In the genomic region with DNA sequence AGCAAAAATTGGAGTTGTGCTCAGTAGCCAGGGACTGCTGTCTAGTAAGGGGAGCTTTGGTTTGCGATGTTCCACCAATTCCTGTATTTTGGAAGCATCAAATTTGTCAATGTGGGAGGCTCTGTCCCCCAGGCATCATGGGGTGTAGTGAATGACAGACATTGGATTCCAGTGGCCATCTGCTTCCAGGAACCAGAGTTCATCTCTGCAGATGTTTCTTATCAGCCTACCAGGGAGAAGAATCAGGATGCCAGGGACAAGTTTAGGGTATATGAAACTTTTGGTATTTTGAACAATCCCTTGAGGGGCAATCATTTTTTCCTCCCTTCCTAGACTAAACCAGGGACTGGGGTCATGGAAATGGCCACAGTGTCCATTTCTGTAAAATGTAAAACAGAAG, we compare ENCODE assay signal across 23 mouse cellular contexts.
"Had no signal": no experiment of that assay in that cellular context is flagged by ENCODE, and none has a peak within 500 bp of the region (broad histone marks: within the 10 kb centered on the region; RNA-seq: fewer than 3 reads in every experiment).

No protein-coding gene starts in this region.

- H3K4me2 ChIP-seq: heart, embryonic 11.5 days; heart, embryonic 13.5 days; heart, embryonic 15.5 days; hindbrain, embryonic 13.5 days; hindbrain, embryonic 15.5 days; limb, embryonic 13.5 days; limb, embryonic 15.5 days had no signal

- H3K4me1 ChIP-seq: limb, embryonic 13.5 days had no signal

- H3K9me3 ChIP-seq: heart, embryonic 13.5 days; heart, embryonic 15.5 days; hindbrain, embryonic 13.5 days; hindbrain, embryonic 15.5 days; limb, embryonic 13.5 days; limb, embryonic 15.5 days had no signal

- H3K27me3 ChIP-seq: heart, embryonic 13.5 days; heart, embryonic 15.5 days; hindbrain, embryonic 13.5 days; hindbrain, embryonic 15.5 days; limb, embryonic 13.5 days; limb, embryonic 15.5 days had no signal

- H3K9ac ChIP-seq: forebrain, postnatal 0 days; heart, embryonic 13.5 days; heart, embryonic 15.5 days; hindbrain, embryonic 13.5 days; hindbrain, embryonic 15.5 days; limb, embryonic 13.5 days; limb, embryonic 15.5 days had no signal

- H3K4me3 ChIP-seq: heart, adult 2 months; heart, embryonic 13.5 days; heart, embryonic 15.5 days; hindbrain, embryonic 13.5 days; hindbrain, embryonic 15.5 days; limb, embryonic 13.5 days; limb, embryonic 15.5 days had no signal

- ATAC-seq: forebrain, postnatal 0 days; hindbrain, postnatal 0 days; intestine, postnatal 0 days had no signal

- DNase-seq: forebrain, postnatal 0 days; gastrocnemius, postnatal 14 days; heart, adult 11 months; heart, adult 2 months; heart, postnatal 14 days; heart, postnatal 36 days; kidney, adult 18-20 months; kidney, adult 8-10 months; kidney, postnatal 14 days; kidney, postnatal 36 days; layer of hippocampus, adult 9-11 months; layer of hippocampus, postnatal 36 days; left cerebral cortex, postnatal 4 days had no signal

- H3K27ac ChIP-seq: heart, adult 2 months; heart, embryonic 13.5 days; hindbrain, embryonic 13.5 days; hindbrain, embryonic 15.5 days; hindbrain, postnatal 0 days; kidney, postnatal 0 days; limb, embryonic 13.5 days; limb, embryonic 15.5 days had no signal
